Mouse (Mus musculus): ENCODE results near the gene Prr12. TPM values are rescaled to one million over a fixed set of nuclear protein-coding genes. Genes with fewer than 3 reads are reported as not detected.

Prr12 gene
- polyA plus RNA-seq, 1 experiment from 2014 or later = 1.7 TPM

- H3K27me3 ChIP-seq (ENCODE audit: insufficient read depth, low read length) = no peaks in the 10 kb centered on the region
- 94% methylated on average over 30 of the region's 30 CpGs for WGBS (ENCODE audit: insufficient replicate concordance)
- TF ChIP-seq CTCF (IDR thresholded peaks at IDR 0.05; ENCODE audit: low read depth) = no peak
- TF ChIP-seq EP300 (IDR thresholded peaks at IDR 0.05; ENCODE audit: low read depth) = no peak
- no peaks in the 10 kb centered on the region for H3K9me3 ChIP-seq (ENCODE audit: low read length)
- no peak overlapping the region for H3K9ac ChIP-seq (replicated peaks)
- peaks cover 90% of the 10 kb centered on the region for H3K36me3 ChIP-seq (replicated peaks; ENCODE audit: insufficient read depth, low read length)
- no peak overlapping the region for H3K27ac ChIP-seq (ENCODE audit: low read depth)
- H3K4me1 ChIP-seq (ENCODE audit: insufficient read depth) = no peaks in the 10 kb centered on the region
- DNase-seq (no peak), ATAC-seq (no peak)
- no peak overlapping the region for H3K4me2 ChIP-seq (ENCODE audit: low read depth, low read length)
- H3K4me3 ChIP-seq (ENCODE audit: low read depth, low read length) = no peak overlapping the region
Measured at GRCm38 (mm10) chr7:45007846-45008245, 44.8 kb downstream of the Prr12 start.

- 96% methylated on average over 29 of the region's 29 CpGs for WGBS (ENCODE audit: insufficient replicate concordance)
- ATAC-seq = no peak
- no peak overlapping the region for H3K4me2 ChIP-seq (ENCODE audit: low read depth, low read length)
- H3K9ac ChIP-seq (replicated peaks) = no peak overlapping the region
- no peak for DNase-seq
- no peaks in the 10 kb centered on the region for H3K4me1 ChIP-seq (ENCODE audit: insufficient read depth)
- H3K27ac ChIP-seq (ENCODE audit: low read depth) = no peak overlapping the region
- peaks cover 90% of the 10 kb centered on the region for H3K36me3 ChIP-seq (replicated peaks; ENCODE audit: insufficient read depth, low read length)
- no peak for TF ChIP-seq EP300 (IDR thresholded peaks at IDR 0.05; ENCODE audit: low read depth)
- no peak for TF ChIP-seq CTCF (IDR thresholded peaks at IDR 0.05; ENCODE audit: low read depth)
- H3K27me3 ChIP-seq (ENCODE audit: insufficient read depth, low read length) = no peaks in the 10 kb centered on the region
- no peaks in the 10 kb centered on the region for H3K9me3 ChIP-seq (ENCODE audit: low read length)
- no peak overlapping the region for H3K4me3 ChIP-seq (ENCODE audit: low read depth, low read length)
Measured at GRCm38 (mm10) chr7:45007141-45007540, 45.5 kb downstream of the Prr12 start.

GRCm38 (mm10) chr7:45006503-45006902 lies 46.2 kb downstream of the Prr12 start:
- H3K9me3 ChIP-seq (ENCODE audit: low read length) = no peaks in the 10 kb centered on the region
- DNase-seq = no peak
- H3K4me3 ChIP-seq (ENCODE audit: low read depth, low read length) = no peak overlapping the region
- no peak overlapping the region for H3K4me2 ChIP-seq (ENCODE audit: low read depth, low read length)
- H3K9ac ChIP-seq (replicated peaks) = no peak overlapping the region
- H3K36me3 ChIP-seq (replicated peaks; ENCODE audit: insufficient read depth, low read length) = peaks cover 91% of the 10 kb centered on the region
- no peak for TF ChIP-seq EP300 (IDR thresholded peaks at IDR 0.05; ENCODE audit: low read depth)
- no peak for TF ChIP-seq CTCF (IDR thresholded peaks at IDR 0.05; ENCODE audit: low read depth)
- ATAC-seq = no peak
- no peaks in the 10 kb centered on the region for H3K4me1 ChIP-seq (ENCODE audit: insufficient read depth)
- 89% methylated on average over 12 of the region's 12 CpGs for WGBS (ENCODE audit: insufficient replicate concordance)
- no peaks in the 10 kb centered on the region for H3K27me3 ChIP-seq (ENCODE audit: insufficient read depth, low read length)
- H3K27ac ChIP-seq (ENCODE audit: low read depth) = no peak overlapping the region

- H3K4me1 ChIP-seq (ENCODE audit: insufficient read depth) = no peaks in the 10 kb centered on the region
- no peak for TF ChIP-seq EP300 (IDR thresholded peaks at IDR 0.05; ENCODE audit: low read depth)
- TF ChIP-seq CTCF (IDR thresholded peaks at IDR 0.05; ENCODE audit: low read depth) = no peak
- H3K9me3 ChIP-seq (ENCODE audit: low read length) = no peaks in the 10 kb centered on the region
- H3K4me2 ChIP-seq (ENCODE audit: low read depth, low read length) = no peak overlapping the region
- 71% methylated on average over 6 of the region's 6 CpGs for WGBS (ENCODE audit: insufficient replicate concordance)
- ATAC-seq (no peak), DNase-seq (no peak)
- no peaks in the 10 kb centered on the region for H3K27me3 ChIP-seq (ENCODE audit: insufficient read depth, low read length)
- peaks cover 93% of the 10 kb centered on the region for H3K36me3 ChIP-seq (replicated peaks; ENCODE audit: insufficient read depth, low read length)
- no peak overlapping the region for H3K9ac ChIP-seq (replicated peaks)
- H3K27ac ChIP-seq (ENCODE audit: low read depth) = no peak overlapping the region
- no peak overlapping the region for H3K4me3 ChIP-seq (ENCODE audit: low read depth, low read length)
Measured at GRCm38 (mm10) chr7:45005321-45005992, 47.2 kb downstream of the Prr12 start.

GRCm38 (mm10) chr7:45004546-45004945 lies 48.1 kb downstream of the Prr12 start:
- H3K27me3 ChIP-seq (ENCODE audit: insufficient read depth, low read length) = no peaks in the 10 kb centered on the region
- no peak overlapping the region for H3K4me2 ChIP-seq (ENCODE audit: low read depth, low read length)
- H3K27ac ChIP-seq (ENCODE audit: low read depth) = no peak overlapping the region
- H3K4me1 ChIP-seq (ENCODE audit: insufficient read depth) = peaks cover 3% of the 10 kb centered on the region
- H3K4me3 ChIP-seq (ENCODE audit: low read depth, low read length) = no peak overlapping the region
- H3K9me3 ChIP-seq (ENCODE audit: low read length) = no peaks in the 10 kb centered on the region
- no peak overlapping the region for H3K9ac ChIP-seq (replicated peaks)
- TF ChIP-seq EP300 (IDR thresholded peaks at IDR 0.05; ENCODE audit: low read depth) (no peak), CTCF (IDR thresholded peaks at IDR 0.05; ENCODE audit: low read depth) (no peak)
- no peak for DNase-seq
- ATAC-seq = no peak
- 60% methylated on average over 3 of the region's 3 CpGs for WGBS (ENCODE audit: insufficient replicate concordance)
- H3K36me3 ChIP-seq (replicated peaks; ENCODE audit: insufficient read depth, low read length) = peaks cover 97% of the 10 kb centered on the region

- Histone ChIP-seq H3K9me3 (ENCODE audit: low read length) (no peaks in the 10 kb centered on the region), H3K4me3 (ENCODE audit: low read depth, low read length) (no peak overlapping the region), H3K4me2 (ENCODE audit: low read depth, low read length) (no peak overlapping the region), H3K27ac (ENCODE audit: low read depth) (no peak overlapping the region), H3K9ac (replicated peaks) (no peak overlapping the region), H3K4me1 (ENCODE audit: insufficient read depth) (peaks cover 12% of the 10 kb centered on the region), H3K36me3 (replicated peaks; ENCODE audit: insufficient read depth, low read length) (peaks cover 79% of the 10 kb centered on the region), H3K27me3 (ENCODE audit: insufficient read depth, low read length) (no peaks in the 10 kb centered on the region)
- DNase-seq = no peak
- 72% methylated on average over 7 of the region's 7 CpGs for WGBS (ENCODE audit: insufficient replicate concordance)
- TF ChIP-seq EP300 (IDR thresholded peaks at IDR 0.05; ENCODE audit: low read depth) = no peak
- no peak for TF ChIP-seq CTCF (IDR thresholded peaks at IDR 0.05; ENCODE audit: low read depth)
- ATAC-seq = no peak
Measured at GRCm38 (mm10) chr7:45002440-45002839, 50.2 kb downstream of the Prr12 start.

Measured in liver, postnatal 0 days (tissue).